Mouse (Mus musculus): ENCODE data around the gene Spp2.

GRCm38 (mm10) chr1:88358102-88358654 lies 48.6 kb upstream of the Spp2 start:
- TF ChIP-seq CTCF (IDR thresholded peaks at IDR 0.05) (no peak), POLR2A (IDR thresholded peaks at IDR 0.05; ENCODE audit: insufficient read depth, low read depth, low read length) (no peak)

Measured in heart, adult 2 months (tissue).